Mouse (Mus musculus): ENCODE measurements around the gene Angptl2. TPM values are rescaled to one million over a fixed set of nuclear protein-coding genes. Genes with fewer than 3 reads are reported as not detected.

Gene Angptl2
- polyA plus RNA-seq, 1 experiment = 5.6 TPM

DNA sequence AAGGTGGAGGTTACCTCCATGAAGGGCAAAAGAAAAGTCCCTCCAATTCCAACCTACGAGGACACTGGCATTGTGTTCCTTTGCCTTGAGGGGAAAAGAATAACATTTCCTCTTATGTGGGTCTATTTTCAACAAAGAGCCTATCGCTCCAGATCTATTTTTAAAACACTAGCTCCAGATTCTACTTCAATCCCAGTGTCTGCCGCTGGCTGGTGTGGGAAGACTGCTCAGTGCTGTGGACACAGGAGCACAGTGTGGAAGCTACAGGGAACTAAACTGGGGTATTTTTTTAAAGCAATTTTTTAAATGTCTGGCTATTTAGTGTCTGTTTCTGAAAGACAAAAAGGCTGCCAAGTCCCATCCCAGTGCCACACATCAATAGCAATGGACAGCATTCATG is 49.9 kb downstream of the Angptl2 start:
- Histone ChIP-seq H3K9me3 (replicated peaks; ENCODE audit: control insufficient read depth, insufficient read depth, low read length, poor library complexity, severe bottlenecking) (no peaks in the 10 kb centered on the region), H3K4me1 (ENCODE audit: control insufficient read depth, insufficient read depth, low read length) (no peaks in the 10 kb centered on the region), H3K9ac (ENCODE audit: low read depth, poor library complexity, severe bottlenecking) (no peak overlapping the region), H3K27me3 (ENCODE audit: control insufficient read depth, insufficient read depth, low read length, poor library complexity, severe bottlenecking) (no peaks in the 10 kb centered on the region), H3K4me3 (ENCODE audit: low read depth, low read length) (no peak overlapping the region), H3K36me3 (ENCODE audit: control insufficient read depth, insufficient read depth, low read length, poor library complexity, severe bottlenecking) (no peaks in the 10 kb centered on the region), H3K27ac (ENCODE audit: insufficient read depth, low read length) (no peak overlapping the region)
- TF ChIP-seq EP300 (IDR thresholded peaks at IDR 0.05; ENCODE audit: insufficient read depth, low read depth, low read length) = no peak
- TF ChIP-seq CTCF (IDR thresholded peaks at IDR 0.05; ENCODE audit: low read depth, low read length) = no peak
- TF ChIP-seq POLR2A (IDR thresholded peaks at IDR 0.05; ENCODE audit: insufficient read depth, low read length) = no peak

DNA sequence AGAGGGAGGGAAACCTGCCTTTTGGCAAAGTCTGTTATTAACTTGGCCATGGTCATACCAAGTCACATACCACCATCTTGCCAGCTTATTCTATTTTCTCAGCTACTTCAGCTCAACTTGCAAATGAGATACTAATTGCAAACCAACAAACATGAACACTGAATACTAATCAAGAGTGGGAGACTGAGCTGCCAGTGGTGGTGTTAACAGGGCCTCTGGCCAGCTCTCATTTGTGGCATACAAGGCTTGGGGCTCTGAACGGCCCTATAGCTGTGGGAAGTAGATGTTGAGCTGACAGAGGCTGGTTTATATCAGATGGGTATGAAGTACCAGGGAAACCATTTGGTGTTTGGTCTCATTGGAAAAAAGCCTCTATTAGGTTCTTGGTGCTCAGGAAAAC is 51.2 kb downstream of the Angptl2 start:
- Histone ChIP-seq H3K36me3 (ENCODE audit: control insufficient read depth, insufficient read depth, low read length, poor library complexity, severe bottlenecking) (no peaks in the 10 kb centered on the region), H3K4me1 (ENCODE audit: control insufficient read depth, insufficient read depth, low read length) (no peaks in the 10 kb centered on the region), H3K9ac (ENCODE audit: low read depth, poor library complexity, severe bottlenecking) (no peak overlapping the region), H3K27me3 (ENCODE audit: control insufficient read depth, insufficient read depth, low read length, poor library complexity, severe bottlenecking) (no peaks in the 10 kb centered on the region), H3K9me3 (replicated peaks; ENCODE audit: control insufficient read depth, insufficient read depth, low read length, poor library complexity, severe bottlenecking) (no peaks in the 10 kb centered on the region), H3K27ac (ENCODE audit: insufficient read depth, low read length) (no peak overlapping the region), H3K4me3 (ENCODE audit: low read depth, low read length) (no peak overlapping the region)
- TF ChIP-seq EP300 (IDR thresholded peaks at IDR 0.05; ENCODE audit: insufficient read depth, low read depth, low read length) = no peak
- no peak for TF ChIP-seq CTCF (IDR thresholded peaks at IDR 0.05; ENCODE audit: low read depth, low read length)
- no peak for TF ChIP-seq POLR2A (IDR thresholded peaks at IDR 0.05; ENCODE audit: insufficient read depth, low read length)

DNA sequence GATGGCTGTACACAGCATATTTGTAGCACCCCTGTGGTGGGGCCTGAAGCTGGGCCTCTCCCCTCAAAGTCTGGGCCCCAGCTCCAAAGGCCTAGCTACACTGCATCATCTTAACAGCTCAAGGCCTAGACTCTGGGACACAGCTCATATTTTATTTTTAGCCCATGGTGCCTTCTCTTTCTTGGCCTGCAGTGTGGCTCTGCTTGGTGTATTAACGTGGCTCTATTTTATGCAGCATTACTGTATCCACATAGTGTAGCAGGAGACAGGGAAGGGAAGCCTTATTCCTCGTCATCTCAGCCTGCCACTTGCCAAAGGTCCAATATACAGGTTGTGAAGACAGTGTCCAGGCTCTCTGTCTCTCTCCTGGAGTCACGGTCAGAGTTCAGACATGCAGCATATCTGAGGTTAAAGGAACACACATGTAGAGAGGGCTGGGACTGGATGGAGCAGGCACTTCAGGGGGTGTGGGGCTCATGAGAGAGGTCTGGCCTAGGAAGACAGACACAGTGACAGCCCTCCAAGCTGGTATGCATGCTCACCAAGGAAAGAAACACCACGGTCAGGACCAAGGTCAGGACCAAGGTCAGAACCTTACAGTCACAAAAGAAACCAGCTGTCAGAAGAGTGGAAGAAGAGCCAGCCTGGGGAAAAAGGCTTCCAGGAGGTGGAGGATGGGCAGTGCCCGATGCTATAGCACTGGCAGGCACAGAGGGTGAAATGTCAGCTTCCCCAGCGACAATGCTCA is 52.7 kb downstream of the Angptl2 start:
- no peak overlapping the region for H3K27ac ChIP-seq (ENCODE audit: insufficient read depth, low read length)
- no peak overlapping the region for H3K4me3 ChIP-seq (ENCODE audit: low read depth, low read length)
- TF ChIP-seq CTCF (IDR thresholded peaks at IDR 0.05; ENCODE audit: low read depth, low read length) (no peak), POLR2A (IDR thresholded peaks at IDR 0.05; ENCODE audit: insufficient read depth, low read length) (no peak), EP300 (IDR thresholded peaks at IDR 0.05; ENCODE audit: insufficient read depth, low read depth, low read length) (no peak)
- no peaks in the 10 kb centered on the region for H3K27me3 ChIP-seq (ENCODE audit: control insufficient read depth, insufficient read depth, low read length, poor library complexity, severe bottlenecking)
- no peaks in the 10 kb centered on the region for H3K36me3 ChIP-seq (ENCODE audit: control insufficient read depth, insufficient read depth, low read length, poor library complexity, severe bottlenecking)
- no peak overlapping the region for H3K9ac ChIP-seq (ENCODE audit: low read depth, poor library complexity, severe bottlenecking)
- no peaks in the 10 kb centered on the region for H3K4me1 ChIP-seq (ENCODE audit: control insufficient read depth, insufficient read depth, low read length)
- no peaks in the 10 kb centered on the region for H3K9me3 ChIP-seq (replicated peaks; ENCODE audit: control insufficient read depth, insufficient read depth, low read length, poor library complexity, severe bottlenecking)

DNA sequence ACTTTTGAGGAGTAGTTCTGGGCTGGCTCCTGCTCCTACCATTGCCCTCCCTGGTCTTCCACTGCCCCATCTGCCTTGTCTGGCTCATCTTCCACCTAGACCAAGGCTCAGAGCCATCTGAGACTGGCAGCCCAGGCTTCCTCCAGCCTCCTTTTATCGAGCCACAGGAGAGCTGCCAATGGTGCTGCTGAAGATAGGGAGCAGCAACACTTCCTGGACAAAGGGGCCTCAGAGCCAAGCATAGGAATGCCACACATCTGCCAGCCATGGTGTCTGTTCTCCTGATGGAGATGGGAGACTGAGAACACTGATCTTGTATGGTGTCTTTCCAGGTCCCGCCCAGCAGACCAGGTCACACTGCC is 53.2 kb downstream of the Angptl2 start:
- H3K4me1 ChIP-seq (ENCODE audit: control insufficient read depth, insufficient read depth, low read length) = no peaks in the 10 kb centered on the region
- H3K4me3 ChIP-seq (ENCODE audit: low read depth, low read length) = no peak overlapping the region
- TF ChIP-seq EP300 (IDR thresholded peaks at IDR 0.05; ENCODE audit: insufficient read depth, low read depth, low read length) (no peak), POLR2A (IDR thresholded peaks at IDR 0.05; ENCODE audit: insufficient read depth, low read length) (no peak), CTCF (IDR thresholded peaks at IDR 0.05; ENCODE audit: low read depth, low read length) (no peak)
- H3K36me3 ChIP-seq (ENCODE audit: control insufficient read depth, insufficient read depth, low read length, poor library complexity, severe bottlenecking) = no peaks in the 10 kb centered on the region
- H3K27ac ChIP-seq (ENCODE audit: insufficient read depth, low read length) = no peak overlapping the region
- H3K27me3 ChIP-seq (ENCODE audit: control insufficient read depth, insufficient read depth, low read length, poor library complexity, severe bottlenecking) = no peaks in the 10 kb centered on the region
- H3K9me3 ChIP-seq (replicated peaks; ENCODE audit: control insufficient read depth, insufficient read depth, low read length, poor library complexity, severe bottlenecking) = no peaks in the 10 kb centered on the region
- no peak overlapping the region for H3K9ac ChIP-seq (ENCODE audit: low read depth, poor library complexity, severe bottlenecking)

DNA sequence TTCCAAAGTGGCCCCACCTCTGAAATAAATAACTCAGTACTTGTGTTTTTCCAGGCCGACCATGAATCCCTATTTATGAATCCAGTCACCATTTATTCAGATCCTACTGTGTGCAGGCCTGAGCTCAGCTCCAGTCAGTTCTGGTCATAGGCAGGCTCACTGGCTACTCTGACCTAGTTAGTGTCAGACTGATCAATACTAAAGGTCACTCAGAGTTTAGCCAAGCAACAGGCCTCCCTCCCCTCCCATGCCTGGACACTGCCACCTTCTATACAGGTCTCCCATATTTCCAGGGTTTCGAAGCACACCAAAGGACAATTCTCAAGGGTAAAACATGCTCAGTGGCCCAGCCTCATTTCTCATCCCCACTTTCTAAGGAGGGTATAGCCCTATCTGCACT is 54.7 kb downstream of the Angptl2 start:
- TF ChIP-seq EP300 (IDR thresholded peaks at IDR 0.05; ENCODE audit: insufficient read depth, low read depth, low read length) (no peak), CTCF (IDR thresholded peaks at IDR 0.05; ENCODE audit: low read depth, low read length) (no peak), POLR2A (IDR thresholded peaks at IDR 0.05; ENCODE audit: insufficient read depth, low read length) (no peak)
- no peaks in the 10 kb centered on the region for H3K9me3 ChIP-seq (replicated peaks; ENCODE audit: control insufficient read depth, insufficient read depth, low read length, poor library complexity, severe bottlenecking)

DNA sequence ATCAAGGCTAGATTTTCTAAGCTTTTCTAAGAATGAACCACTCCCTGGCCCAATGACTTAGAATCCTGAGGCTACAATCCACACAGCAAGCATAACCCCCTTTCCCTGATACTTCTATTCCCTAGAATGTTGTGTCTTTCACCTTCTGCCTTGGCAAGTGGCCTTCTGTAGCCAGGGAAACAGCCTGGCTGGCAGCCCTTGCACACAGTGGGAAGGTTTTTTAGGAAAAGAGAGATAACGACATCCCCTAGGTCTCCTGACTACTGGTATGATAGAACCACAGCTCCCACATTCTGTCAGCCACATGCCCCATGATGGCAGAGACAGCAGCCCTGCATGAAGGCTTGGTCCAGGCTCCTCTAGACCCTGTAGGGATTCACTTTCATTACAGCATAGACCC is 55.6 kb downstream of the Angptl2 start:
- H3K27ac ChIP-seq (ENCODE audit: insufficient read depth, low read length) = no peak overlapping the region
- H3K9ac ChIP-seq (ENCODE audit: low read depth, poor library complexity, severe bottlenecking) = no peak overlapping the region
- H3K4me1 ChIP-seq (ENCODE audit: control insufficient read depth, insufficient read depth, low read length) = no peaks in the 10 kb centered on the region
- H3K9me3 ChIP-seq (replicated peaks; ENCODE audit: control insufficient read depth, insufficient read depth, low read length, poor library complexity, severe bottlenecking) = no peaks in the 10 kb centered on the region
- no peak overlapping the region for H3K4me3 ChIP-seq (ENCODE audit: low read depth, low read length)
- H3K36me3 ChIP-seq (ENCODE audit: control insufficient read depth, insufficient read depth, low read length, poor library complexity, severe bottlenecking) = no peaks in the 10 kb centered on the region
- H3K27me3 ChIP-seq (ENCODE audit: control insufficient read depth, insufficient read depth, low read length, poor library complexity, severe bottlenecking) = no peaks in the 10 kb centered on the region
- TF ChIP-seq EP300 (IDR thresholded peaks at IDR 0.05; ENCODE audit: insufficient read depth, low read depth, low read length) (no peak), POLR2A (IDR thresholded peaks at IDR 0.05; ENCODE audit: insufficient read depth, low read length) (no peak), CTCF (IDR thresholded peaks at IDR 0.05; ENCODE audit: low read depth, low read length) (no peak)

More for the DNA sequence above, 54.7 kb downstream of the Angptl2 start:
- H3K27ac ChIP-seq (ENCODE audit: insufficient read depth, low read length) = no peak overlapping the region
- no peak overlapping the region for H3K9ac ChIP-seq (ENCODE audit: low read depth, poor library complexity, severe bottlenecking)
- no peak overlapping the region for H3K4me3 ChIP-seq (ENCODE audit: low read depth, low read length)
- no peaks in the 10 kb centered on the region for H3K4me1 ChIP-seq (ENCODE audit: control insufficient read depth, insufficient read depth, low read length)
- H3K27me3 ChIP-seq (ENCODE audit: control insufficient read depth, insufficient read depth, low read length, poor library complexity, severe bottlenecking) = no peaks in the 10 kb centered on the region
- H3K36me3 ChIP-seq (ENCODE audit: control insufficient read depth, insufficient read depth, low read length, poor library complexity, severe bottlenecking) = no peaks in the 10 kb centered on the region

All from ES-Bruce4 (cell line).